Mouse (Mus musculus) gonadal fat pad, adult 2 months (tissue): ENCODE measurements around the gene Prss22. TPM values are rescaled to one million over a fixed set of nuclear protein-coding genes. Genes with fewer than 3 reads are reported as not detected.
"Not testable (repeated sequence)": the region's sequence is repeated elsewhere in the genome, so short reads cannot be mapped to it uniquely, and the experiment has no call there.

ENCODE experiments used
- DNase-seq: peaks from one replicate; pipeline ENCODE4 v3.0.0-alpha.2; 2012; ENCODE audit warnings: low read depth
- polyA plus RNA-seq: library from polyadenylated mRNA; depleted of rRNA; stranded (reverse); fragments of >200 nt; gene quantifications from 2 replicates; pipeline ENCODE4 v1.2.3, GENCODE M21; 2012; rRNA removed

Prss22 gene
- polyA plus RNA-seq, 1 experiment: 0.15 TPM

DNA sequence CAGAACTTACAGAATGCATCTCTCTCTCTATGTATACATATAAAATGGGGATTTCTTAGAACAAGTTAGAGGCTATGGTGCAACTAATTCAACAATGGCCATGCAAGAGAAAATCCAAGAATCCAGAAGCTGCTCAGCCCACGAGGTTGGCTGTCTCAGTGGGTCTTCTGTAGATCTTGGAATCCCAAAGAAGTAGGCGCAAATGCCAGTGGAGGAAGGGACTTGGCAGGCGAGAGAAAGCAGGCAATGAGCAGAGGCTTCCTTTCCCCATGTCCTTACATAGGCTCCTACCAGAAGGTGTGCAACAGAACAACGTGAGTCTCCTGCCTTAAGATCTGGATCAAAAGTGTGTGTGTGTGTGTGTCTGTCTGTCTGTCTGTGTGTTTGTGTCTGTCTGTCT lies 50.4 kb downstream of the Prss22 start:
- not testable (repeated sequence) for DNase-seq

Other genes with a start within 250 kb of the Prss22 start
- 52.1 and 54.6 TPM in 2 replicates for gene Flywch1, start 226.5 kb downstream of the Prss22 start, polyA plus RNA-seq
- 14.1 and 15.4 TPM in 2 replicates for gene Flywch2, start 212.0 kb downstream of the Prss22 start, polyA plus RNA-seq
- gene Srrm2, start 207.6 kb downstream of the Prss22 start, polyA plus RNA-seq: 381 and 457 TPM in 2 replicates
- gene Elob, start 169.0 kb downstream of the Prss22 start, polyA plus RNA-seq: 689 and 774 TPM in 2 replicates
- 3.5 and 5.6 TPM in 2 replicates for gene Prss33, start 162.0 kb downstream of the Prss22 start, polyA plus RNA-seq
- gene Prss32, start 154.2 kb downstream of the Prss22 start, polyA plus RNA-seq: 0.19 TPM in 1 of 2 replicates, not detected in the other
- 0.77 and 1.0 TPM in 2 replicates for gene Prss41, start 153.9 kb downstream of the Prss22 start, polyA plus RNA-seq
- gene Prss21, start 130.0 kb downstream of the Prss22 start, polyA plus RNA-seq: 0.18 and 0.76 TPM in 2 replicates
- not detected in 2 replicates for gene Dcpp1, start 117.2 kb downstream of the Prss22 start, polyA plus RNA-seq
- gene Dcpp2, start 117.2 kb downstream of the Prss22 start, polyA plus RNA-seq: not detected in 2 replicates
- gene Dcpp3, start 80.6 kb downstream of the Prss22 start, polyA plus RNA-seq: not detected in 2 replicates
- not detected in 2 replicates for gene Sbp, start 56.4 kb downstream of the Prss22 start, polyA plus RNA-seq
- gene Sbpl, start 42.8 kb downstream of the Prss22 start, polyA plus RNA-seq: not detected in 2 replicates
- 0.46 and 0.53 TPM in 2 replicates for gene Prss30, start 17.5 kb downstream of the Prss22 start, polyA plus RNA-seq
- gene Prss27, start 40.0 kb upstream of the Prss22 start, polyA plus RNA-seq: 1.6 and 2.8 TPM in 2 replicates
- gene Kctd5, start 75.4 kb upstream of the Prss22 start, polyA plus RNA-seq: 23.0 and 27.2 TPM in 2 replicates
- 23.8 and 25.8 TPM in 2 replicates for gene Pdpk1, start 152.8 kb upstream of the Prss22 start, polyA plus RNA-seq
- 37.6 and 41.4 TPM in 2 replicates for gene Amdhd2, start 165.7 kb upstream of the Prss22 start, polyA plus RNA-seq
- gene Atp6v0c, start 171.6 kb upstream of the Prss22 start, polyA plus RNA-seq: 870 and 1,024 TPM in 2 replicates
- gene Tbc1d24, start 207.5 kb upstream of the Prss22 start, polyA plus RNA-seq: 12.8 and 13.1 TPM in 2 replicates
- 1.4 and 1.5 TPM in 2 replicates for gene Ntn3, start 211.4 kb upstream of the Prss22 start, polyA plus RNA-seq
- 7.1 and 8.9 TPM in 2 replicates for gene Tedc2, start 222.8 kb upstream of the Prss22 start, polyA plus RNA-seq